Mouse (Mus musculus) adrenal gland, postnatal 4 days (tissue): Measurements from ENCODE around the gene Nos1. TPM values are rescaled to one million over a fixed set of nuclear protein-coding genes. Genes with fewer than 3 reads are reported as not detected.
A peak's percentile ranks its signal among the peaks of the same experiment; 100 is the strongest.
"Not testable (repeated sequence)": the region's sequence is repeated elsewhere in the genome, so short reads cannot be mapped to it uniquely, and the experiment has no call there.

Experiments used
- DNase-seq, 2 experiments: peaks; one replicate each; pipeline ENCODE4 v3.0.0; 2021 to 2022; ENCODE audit warnings: low spot score in 2 of 2, mixed read lengths in 2 of 2
- total RNA-seq, 2 experiments: library from RNA; stranded (reverse); gene quantifications; 2 replicates each; pipeline ENCODE4 v1.2.3; 2021

Gene Nos1
- total RNA-seq, 2 experiments from 2014 or later: 1.1 to 1.3 TPM

GRCm38 (mm10) chr5:117837731-117838130, 56.9 kb downstream of the Nos1 start:
- no peak for DNase-seq

GRCm38 (mm10) chr5:117839501-117839900, 58.7 kb downstream of the Nos1 start:
- DNase-seq: no peak

GRCm38 (mm10) chr5:117840203-117840602, 59.4 kb downstream of the Nos1 start:
- no peak for DNase-seq

- no peak for DNase-seq
Measured at GRCm38 (mm10) chr5:117840988-117841387, 60.2 kb downstream of the Nos1 start.

- DNase-seq: no peak
Measured at GRCm38 (mm10) chr5:117841651-117842347, 61.0 kb downstream of the Nos1 start.

GRCm38 (mm10) chr5:117842699-117843098, 61.9 kb downstream of the Nos1 start:
- no peak for DNase-seq

- DNase-seq: no peak
Measured at GRCm38 (mm10) chr5:117844611-117845010, 63.8 kb downstream of the Nos1 start.

GRCm38 (mm10) chr5:117850474-117850873, 69.6 kb downstream of the Nos1 start:
- no peak for DNase-seq

- no peak for DNase-seq
Measured at GRCm38 (mm10) chr5:117853741-117854140, 72.9 kb downstream of the Nos1 start.

- no peak for DNase-seq
Measured at GRCm38 (mm10) chr5:117864588-117865300, 83.9 kb downstream of the Nos1 start.

- DNase-seq: no peak
Measured at GRCm38 (mm10) chr5:117865876-117866275, 85.0 kb downstream of the Nos1 start.

- no peak for DNase-seq
Measured at GRCm38 (mm10) chr5:117871614-117872013, 90.8 kb downstream of the Nos1 start.

GRCm38 (mm10) chr5:117873807-117874206, 93.0 kb downstream of the Nos1 start:
- DNase-seq: no peak

- DNase-seq: peak in 1 of 2 experiments; percentile 7
Measured at GRCm38 (mm10) chr5:117874236-117874635, 93.4 kb downstream of the Nos1 start.

- DNase-seq: no peak
Measured at GRCm38 (mm10) chr5:117879136-117879535, 98.3 kb downstream of the Nos1 start.

- no peak for DNase-seq
Measured at GRCm38 (mm10) chr5:117880916-117881555, 100.2 kb downstream of the Nos1 start.

- DNase-seq: not testable (repeated sequence)
Measured at GRCm38 (mm10) chr5:117882411-117882810, 101.6 kb downstream of the Nos1 start.

GRCm38 (mm10) chr5:117884991-117885390, 104.2 kb downstream of the Nos1 start:
- DNase-seq: no peak

- DNase-seq: peak in 1 of 2 experiments; percentile 11
Measured at GRCm38 (mm10) chr5:117888126-117888525, 107.3 kb downstream of the Nos1 start.

- no peak for DNase-seq
Measured at GRCm38 (mm10) chr5:117888946-117889345, 108.1 kb downstream of the Nos1 start.

GRCm38 (mm10) chr5:117889571-117889970, 108.7 kb downstream of the Nos1 start:
- DNase-seq: no peak

GRCm38 (mm10) chr5:117890871-117891270, 110.0 kb downstream of the Nos1 start:
- no peak for DNase-seq
